Mouse (Mus musculus) lung, postnatal 25 days (tissue): ENCODE measurements around the gene Fetub.

Experiments used
- DNase-seq: peaks from one replicate; pipeline ENCODE4 v3.0.0; 2022; ENCODE audit warnings: low spot score

Gene Fetub

DNA sequence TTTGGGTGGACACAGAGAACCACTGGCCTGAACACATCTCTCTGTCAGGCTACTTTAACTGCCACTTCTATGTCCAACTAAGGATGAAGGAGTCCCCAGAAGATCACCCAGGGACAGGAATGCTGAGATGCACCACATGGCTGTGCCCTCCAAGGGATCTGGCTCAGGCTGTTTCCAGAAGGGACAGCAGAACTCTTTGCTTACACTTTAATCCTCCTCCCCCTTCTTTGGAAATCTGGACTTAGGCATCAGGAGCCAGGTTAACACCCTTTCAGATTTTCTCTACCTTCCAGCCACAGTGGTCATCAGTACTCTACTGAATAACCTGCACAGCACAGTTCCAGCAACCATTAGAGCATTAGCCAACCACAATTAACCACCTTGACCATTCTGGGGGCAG, 45.2 kb downstream of the Fetub start:
- DNase-seq = no peak

DNA sequence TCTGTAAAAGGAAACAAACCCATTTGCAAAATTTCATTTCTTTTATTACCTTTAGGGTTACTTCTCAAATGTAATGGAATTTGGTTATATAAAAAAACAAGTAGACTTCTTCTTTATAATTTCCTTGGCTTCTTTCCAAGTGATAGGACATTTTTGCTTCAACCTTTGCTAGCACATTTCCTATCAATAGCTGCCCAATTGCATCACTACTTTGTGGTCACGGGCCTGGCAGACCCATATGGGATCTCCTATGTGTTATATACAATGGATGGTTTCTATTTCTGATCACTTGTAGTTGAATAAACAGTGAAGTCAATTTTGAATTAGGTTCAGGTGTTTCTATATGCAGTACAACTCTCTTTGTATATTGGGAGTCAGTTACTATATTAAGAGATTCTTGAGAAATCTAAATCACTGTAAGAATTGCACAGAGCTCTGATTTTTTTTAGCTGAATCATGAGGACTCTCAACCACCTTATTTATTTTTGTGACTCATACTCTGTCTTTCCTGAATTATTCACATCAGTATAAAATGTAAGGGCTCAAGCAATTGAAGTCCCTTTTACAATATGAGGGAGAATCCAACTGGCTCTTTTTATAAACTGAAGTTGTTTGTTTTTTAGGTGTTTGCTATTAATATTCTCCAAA, 49.4 kb downstream of the Fetub start:
- DNase-seq = no peak
